Comparison of ENCODE assay signal across 8 mouse cellular contexts in genomic region chr9:14644956-14645355, GRCm38 (mm10). TPM values are rescaled to one million over a fixed set of nuclear protein-coding genes. Genes with fewer than 3 reads are reported as not detected.
DNase-seq lines count a peak whose midpoint lies in the region; ATAC-seq and TF ChIP-seq lines count a peak whose summit lies in the region.

Gene Amotl1 (minus strand): TSS chr9:14645056.

- no peak within 1 kb of the TSS for H3K4me3 ChIP-seq in kidney, embryonic 14.5 days (ENCODE audit: low read length)
- no peak within 1 kb of the TSS for H3K4me3 ChIP-seq in embryonic facial prominence, embryonic 14.5 days (ENCODE audit: low read depth, low read length)
- no peak within 1 kb of the TSS for H3K4me3 ChIP-seq in hindbrain, embryonic 14.5 days (replicated peaks; ENCODE audit: low read length)

- H3K9ac ChIP-seq in kidney, embryonic 14.5 days (ENCODE audit: low read depth, low read length) = no peak within 1 kb of the TSS
- H3K9ac ChIP-seq in embryonic facial prominence, embryonic 14.5 days (ENCODE audit: low read depth, low read length) = no peak within 1 kb of the TSS
- no peak within 1 kb of the TSS for H3K9ac ChIP-seq in hindbrain, embryonic 14.5 days

- POLR2A ChIA-PET in Patski (lab: Charles Lee) = interaction anchor here (1.0 kb wide), 1 partner anchor 29 kb away, joined by 3 read pairs; no protein-coding TSS in a partner anchor

- H3K4me1 ChIP-seq in kidney, embryonic 14.5 days (ENCODE audit: control insufficient read depth, insufficient read depth, low read length) = peaks cover 30% of the 10 kb centered on the region
- H3K4me1 ChIP-seq in embryonic facial prominence, embryonic 14.5 days (ENCODE audit: control insufficient read depth, insufficient read depth, low read length) = peaks cover 33% of the 10 kb centered on the region
- H3K4me1 ChIP-seq in hindbrain, embryonic 14.5 days (replicated peaks; ENCODE audit: control insufficient read depth, insufficient read depth, low read length) = peaks cover 12% of the 10 kb centered on the region; the same call in 1 of the 2 replicates

- H3K9me3 ChIP-seq in kidney, embryonic 14.5 days (ENCODE audit: control insufficient read depth, low read length) = no peaks in the 10 kb centered on the region
- no peaks in the 10 kb centered on the region for H3K9me3 ChIP-seq in embryonic facial prominence, embryonic 14.5 days (ENCODE audit: control insufficient read depth, low read length)
- H3K9me3 ChIP-seq in hindbrain, embryonic 14.5 days (ENCODE audit: control insufficient read depth, low read length) = no peaks in the 10 kb centered on the region

- no peaks in the 10 kb centered on the region for H3K27me3 ChIP-seq in kidney, embryonic 14.5 days (ENCODE audit: control insufficient read depth, insufficient read depth, low read length)
- no peaks in the 10 kb centered on the region for H3K27me3 ChIP-seq in Patski
- H3K27me3 ChIP-seq in embryonic facial prominence, embryonic 14.5 days (replicated peaks; ENCODE audit: control insufficient read depth, insufficient read depth, low read length) = no peaks in the 10 kb centered on the region
- no peaks in the 10 kb centered on the region for H3K27me3 ChIP-seq in hindbrain, embryonic 14.5 days (ENCODE audit: control insufficient read depth, insufficient read depth, low read length)

- no peak for TF ChIP-seq CTCF in Patski (IDR thresholded peaks at IDR 0.05)

- no peak for ATAC-seq in kidney, embryonic 14.5 days (ENCODE audit: low FRiP score, low TSS enrichment)
- ATAC-seq in Patski = no peak
- no peak for ATAC-seq in embryonic facial prominence, embryonic 14.5 days (ENCODE audit: low read depth)
- ATAC-seq in hindbrain, embryonic 14.5 days (ENCODE audit: low FRiP score) = no peak

- in situ Hi-C loops in Patski (cut with MboI; ENCODE audit: low pct_unique_long_range_greater_than_20kb) = no loop called here

- 50% methylated on average over 4 of the region's 4 CpGs for WGBS in kidney, embryonic 14.5 days
- WGBS in embryonic facial prominence, embryonic 14.5 days = 46% methylated on average over 4 of the region's 4 CpGs
- WGBS in hindbrain, embryonic 14.5 days = 56% methylated on average over 4 of the region's 4 CpGs

- no peak within 1 kb of the TSS for H3K27ac ChIP-seq in kidney, embryonic 14.5 days (ENCODE audit: low read depth, low read length)
- no peak within 1 kb of the TSS for H3K27ac ChIP-seq in embryonic facial prominence, embryonic 14.5 days (replicated peaks; ENCODE audit: low read depth, low read length)
- no peak within 1 kb of the TSS for H3K27ac ChIP-seq in hindbrain, embryonic 14.5 days

- no peak within 1 kb of the TSS for H3K4me2 ChIP-seq in kidney, embryonic 14.5 days (replicated peaks; ENCODE audit: low read depth, low read length)
- no peak within 1 kb of the TSS for H3K4me2 ChIP-seq in embryonic facial prominence, embryonic 14.5 days (ENCODE audit: low read depth, low read length)
- H3K4me2 ChIP-seq in hindbrain, embryonic 14.5 days (replicated peaks) = no peak within 1 kb of the TSS

- CTCF ChIA-PET in Patski (lab: Charles Lee) = interaction anchor here (1.0 kb wide), 1 partner anchor 12 kb away, joined by 3 read pairs; no protein-coding TSS in a partner anchor

- H3K36me3 ChIP-seq in kidney, embryonic 14.5 days (ENCODE audit: control insufficient read depth, insufficient read depth, low read length) = no peaks in the 10 kb centered on the region
- no peaks in the 10 kb centered on the region for H3K36me3 ChIP-seq in embryonic facial prominence, embryonic 14.5 days (ENCODE audit: control insufficient read depth, insufficient read depth, low read length)
- no peaks in the 10 kb centered on the region for H3K36me3 ChIP-seq in hindbrain, embryonic 14.5 days (replicated peaks; ENCODE audit: control insufficient read depth, insufficient read depth)

- no peak for DNase-seq in kidney, adult 9 months
- no peak for DNase-seq in Patski (ENCODE audit: low read depth, low spot score)
- no peak for DNase-seq in embryonic facial prominence, embryonic 14.5 days (ENCODE audit: low spot score)
- DNase-seq in hindbrain, embryonic 14.5 days (ENCODE audit: low spot score) = no peak
- no peak for DNase-seq in right cerebral cortex, postnatal 14 days
- no peak for DNase-seq in cerebellum, postnatal 36 days
- DNase-seq in right cerebral cortex, postnatal 25 days = no peak

RNA-seq across cellular contexts. Expression of gene Amotl1, which starts in this region (rescaled TPM):
- 19.1 and 32.9 TPM in 2 replicates for polyA plus RNA-seq in kidney, embryonic 14.5 days (2014; fragmentation: Nextera tagmentation; extraction: Ambion mirVana)
- 44.1 TPM for polyA plus RNA-seq in Patski (2021)
- polyA plus RNA-seq in embryonic facial prominence, embryonic 14.5 days (2014; fragmentation: Nextera tagmentation; extraction: Ambion mirVana) = 48.4 and 49.1 TPM in 2 replicates
- polyA plus RNA-seq in hindbrain, embryonic 14.5 days (2014; fragmentation: Nextera tagmentation; extraction: Ambion mirVana) = 10.1 and 10.3 TPM in 2 replicates
